Mouse (Mus musculus) embryonic facial prominence, embryonic 15.5 days (tissue): Measurements from ENCODE around the gene Ripk4. TPM values are rescaled to one million over a fixed set of nuclear protein-coding genes. Genes with fewer than 3 reads are reported as not detected.

ENCODE experiments used
- polyA plus RNA-seq: library from polyadenylated mRNA; unstranded; fragments of >200 nt; fragmentation: Nextera tagmentation; extraction: Ambion mirVana; gene quantifications from 2 replicates; pipeline ENCODE4 v1.2.1, GENCODE M21; 2015

The Ripk4 gene
- polyA plus RNA-seq, 1 experiment from 2014 or later = 29.1 TPM

Other genes starting within 250 kb of the Ripk4 start
- 1.4 and 2.1 TPM in 2 replicates for gene Fam3b, start 249.0 kb downstream of the Ripk4 start, polyA plus RNA-seq
- 3.2 and 4.7 TPM in 2 replicates for gene Tmprss2, start 152.6 kb downstream of the Ripk4 start, polyA plus RNA-seq
- gene Prdm15, start 88.1 kb upstream of the Ripk4 start, polyA plus RNA-seq = 9.7 and 10.9 TPM in 2 replicates
- gene C2cd2, start 198.8 kb upstream of the Ripk4 start, polyA plus RNA-seq = 23.4 and 23.5 TPM in 2 replicates
- gene Zbtb21, start 198.8 kb upstream of the Ripk4 start, polyA plus RNA-seq = 14.3 and 15.0 TPM in 2 replicates
- 24.2 and 24.7 TPM in 2 replicates for gene B230307C23Rik, start 233.5 kb upstream of the Ripk4 start, polyA plus RNA-seq